Mouse (Mus musculus): ENCODE results near the gene Gm3402. TPM values are rescaled to one million over a fixed set of nuclear protein-coding genes. Genes with fewer than 3 reads are reported as not detected.
"Not testable (repeated sequence)": the region's sequence is repeated elsewhere in the genome, so short reads cannot be mapped to it uniquely, and the experiment has no call there.

The Gm3402 gene
- total RNA-seq (2021), result not detected
- long read RNA-seq, experiment 1, result 0 reads
- long read RNA-seq, experiment 2, result 0 reads

- DNase-seq (ENCODE audit: low spot score in 2 of 2), result not testable (repeated sequence)
Measured at GRCm38 (mm10) chr5:146513823-146514222, at the start of gene Gm3402. Gene Gm3402 (plus strand): TSS chr5:146514123.

DNA sequence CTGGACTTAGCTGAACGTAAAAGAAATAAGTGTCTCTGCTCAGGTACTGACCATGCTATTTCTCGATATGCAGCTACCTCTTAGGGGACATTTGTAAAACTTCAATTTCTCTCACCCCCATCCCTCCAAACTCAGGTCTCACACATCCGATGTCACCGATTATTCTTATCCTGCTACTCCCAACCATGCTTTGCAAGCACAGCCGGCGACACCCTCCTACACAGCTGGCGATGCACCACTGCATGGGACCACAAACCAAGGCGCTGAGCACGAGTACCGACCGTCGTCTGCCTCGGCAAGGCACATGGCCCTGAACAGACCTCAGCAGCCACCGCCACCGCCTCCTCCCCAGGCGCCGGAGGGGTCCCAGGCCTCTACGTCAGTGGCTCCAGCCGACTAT is 47.3 kb upstream of the Gm3402 start:
- no peak for DNase-seq (ENCODE audit: low spot score in 2 of 2)

- DNase-seq (ENCODE audit: low spot score in 2 of 2), result no peak
Measured at GRCm38 (mm10) chr5:146468311-146468710, 45.6 kb upstream of the Gm3402 start.

GRCm38 (mm10) chr5:146470821-146471220 is 43.1 kb upstream of the Gm3402 start:
- no peak for DNase-seq (ENCODE audit: low spot score in 2 of 2)

- DNase-seq (ENCODE audit: low spot score in 2 of 2), result no peak
Measured at GRCm38 (mm10) chr5:146471311-146471710, 42.6 kb upstream of the Gm3402 start.

DNA sequence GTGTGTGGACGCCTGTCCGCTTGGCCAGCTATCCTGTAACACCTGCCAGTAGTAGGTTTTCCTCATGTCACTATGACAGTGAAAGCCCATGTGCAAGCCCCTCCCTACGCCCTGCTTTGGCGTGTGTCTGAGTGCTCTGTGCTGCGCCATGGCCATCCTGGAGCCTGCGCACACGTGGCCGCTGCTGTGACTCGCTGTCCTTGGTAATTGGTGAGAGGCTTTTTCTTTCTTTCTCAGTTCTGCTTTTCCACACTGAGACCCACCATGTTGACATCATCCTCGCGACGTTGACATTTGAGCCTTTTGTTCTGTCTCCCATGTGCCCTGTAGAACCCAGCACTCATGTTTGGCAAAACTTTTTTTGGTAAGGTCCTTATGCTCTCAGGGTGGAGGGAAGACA is 42.1 kb upstream of the Gm3402 start:
- no peak for DNase-seq (ENCODE audit: low spot score in 2 of 2)

GRCm38 (mm10) chr5:146479564-146479963 is 34.4 kb upstream of the Gm3402 start:
- DNase-seq (ENCODE audit: low spot score in 2 of 2), result not testable (repeated sequence)

GRCm38 (mm10) chr5:146481665-146482064 is 32.3 kb upstream of the Gm3402 start, which contains the start of gene Gm6408:
Gene Gm6408 (plus strand): TSS chr5:146481965.
- not testable (repeated sequence) for DNase-seq (ENCODE audit: low spot score in 2 of 2)

- DNase-seq (ENCODE audit: low spot score in 2 of 2), result not testable (repeated sequence)
Measured at GRCm38 (mm10) chr5:146488959-146489358, 25.0 kb upstream of the Gm3402 start.

DNA sequence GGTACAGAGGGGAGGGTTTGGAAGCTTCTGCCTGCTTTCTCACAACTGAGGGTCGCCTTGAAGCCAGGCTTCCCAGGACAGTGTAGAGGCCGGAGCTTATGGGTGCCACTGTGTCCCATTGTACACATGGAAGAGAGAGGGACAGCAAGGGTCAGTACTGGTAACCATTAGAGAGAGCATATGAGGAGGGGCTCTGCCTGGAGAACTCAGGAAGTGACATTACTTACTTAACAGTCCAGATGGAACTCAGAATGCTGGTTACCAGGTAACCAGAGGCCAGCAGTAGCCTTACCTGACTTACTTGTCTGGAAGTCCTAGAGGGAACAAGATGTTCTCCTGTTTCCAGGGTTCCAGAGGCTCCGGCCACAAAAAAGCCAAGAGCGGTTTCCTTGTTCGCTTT is 22.9 kb upstream of the Gm3402 start, which contains the start of gene Gm6370:
Gm6370 (plus strand) TSS at position 301 of the 400 bp plus-strand sequence.
- DNase-seq (ENCODE audit: low spot score in 2 of 2), result not testable (repeated sequence)

GRCm38 (mm10) chr5:146502099-146502498 is 11.8 kb upstream of the Gm3402 start, which contains the start of gene 4930449I24Rik:
Gene 4930449I24Rik (plus strand): TSS chr5:146502399.
- DNase-seq (ENCODE audit: low spot score in 2 of 2), result not testable (repeated sequence)

- DNase-seq (ENCODE audit: low spot score in 2 of 2), result not testable (repeated sequence)
Measured at GRCm38 (mm10) chr5:146525501-146525900, 11.6 kb downstream of the Gm3402 start, which contains the start of gene Gm3404. Gene Gm3404 (plus strand): TSS chr5:146525801.

- DNase-seq (ENCODE audit: low spot score in 2 of 2), result not testable (repeated sequence)
Measured at GRCm38 (mm10) chr5:146537347-146537746, 23.4 kb downstream of the Gm3402 start, which contains the start of gene Gm3409. Gene Gm3409 (plus strand): TSS chr5:146537647.

GRCm38 (mm10) chr5:146555836-146556235 is 41.9 kb downstream of the Gm3402 start, which contains the start of gene Gm3415:
Gene Gm3415 (plus strand): TSS chr5:146556136.
- DNase-seq (ENCODE audit: low spot score in 2 of 2), result not testable (repeated sequence)

GRCm38 (mm10) chr5:146564259-146564658 is 50.3 kb downstream of the Gm3402 start:
- no peak for DNase-seq (ENCODE audit: low spot score in 2 of 2)

Other genes with a start within 250 kb of the Gm3402 start
- gene Wasf3, start 129.1 kb upstream of the Gm3402 start, total RNA-seq (2021), result 1 to 10 TPM; 1.7 to 2.0 TPM
- gene Gm6408, start 32.2 kb upstream of the Gm3402 start, total RNA-seq (2021), result not detected
- gene Gm6370, start 22.8 kb upstream of the Gm3402 start, total RNA-seq (2021), result not detected
- not detected for gene 4930449I24Rik, start 11.7 kb upstream of the Gm3402 start, total RNA-seq (2021)
- gene Gm3404, start 11.7 kb downstream of the Gm3402 start, total RNA-seq (2021), result not detected
- gene Gm3409, start 23.5 kb downstream of the Gm3402 start, total RNA-seq (2021), result not detected
- gene Gm3415, start 42.0 kb downstream of the Gm3402 start, total RNA-seq (2021), result not detected
- gene Gpr12, start 71.1 kb downstream of the Gm3402 start, total RNA-seq (2021), result not detected